9 mouse cellular contexts compared by ENCODE assay signal in genomic region chr5:41887738-41888137, GRCm38 (mm10). TPM values are rescaled to one million over a fixed set of nuclear protein-coding genes. Genes with fewer than 3 reads are reported as not detected.
DNase-seq lines count a peak whose midpoint lies in the region; ATAC-seq and TF ChIP-seq lines count a peak whose summit lies in the region.
"Had no signal": no experiment of that assay in that cellular context is flagged by ENCODE, and none has a peak within 500 bp of the region (broad histone marks: within the 10 kb centered on the region; RNA-seq: fewer than 3 reads in every experiment).

No protein-coding gene starts in this region.

- H3K9ac ChIP-seq in heart, adult 2 months (ENCODE audit: low read depth, low read length): no peak overlapping the region
- H3K9ac ChIP-seq in heart, embryonic 12.5 days: no peak overlapping the region
- H3K9ac ChIP-seq: midbrain, embryonic 12.5 days had no signal

- 7% methylated on average over 4 of the region's 4 CpGs for WGBS in heart, adult 2 months
- 12% methylated on average over 4 of the region's 4 CpGs for WGBS in heart, embryonic 12.5 days

- TF ChIP-seq EP300 in heart, adult 2 months (IDR thresholded peaks at IDR 0.05; ENCODE audit: insufficient read depth, low read depth, low read length): no peak

- no peaks in the 10 kb centered on the region for H3K27me3 ChIP-seq in heart, adult 2 months (ENCODE audit: control insufficient read depth, insufficient read depth, low read length)
- no peaks in the 10 kb centered on the region; the same call in 1 of the 2 replicates for H3K27me3 ChIP-seq in heart, embryonic 12.5 days (replicated peaks)

- H3K4me1 ChIP-seq in heart, adult 2 months (ENCODE audit: control insufficient read depth, insufficient read depth, low read length): no peaks in the 10 kb centered on the region
- H3K4me1 ChIP-seq in heart, embryonic 12.5 days (replicated peaks): no peaks in the 10 kb centered on the region

- peak; percentile 23 to 60 for DNase-seq in heart, adult 2 months
- DNase-seq in gastrocnemius, postnatal 25 days: peak; percentile 10
- peak; percentile 71 to 84 for DNase-seq in layer of hippocampus, adult 2 months (ENCODE audit: low spot score in 2 of 2)
- DNase-seq in lung, postnatal 14 days: peak; percentile 66
- DNase-seq in spleen, adult 12 weeks (ENCODE audit: low spot score): peak; percentile 6

- H3K27ac ChIP-seq in heart, adult 2 months: no peak overlapping the region
- H3K27ac ChIP-seq in heart, embryonic 12.5 days (ENCODE audit: poor library complexity, severe bottlenecking): no peak overlapping the region
- H3K27ac ChIP-seq in layer of hippocampus, adult 2 months: no peak overlapping the region
- H3K27ac ChIP-seq: midbrain, embryonic 12.5 days had no signal

- no peak for ATAC-seq in heart, embryonic 12.5 days (ENCODE audit: insufficient number of reproducible peaks, low FRiP score)
- peak; percentile 70 for ATAC-seq in activated CD4-positive, CD25-positive, alpha-beta regulatory T cell, adult 4 months
- ATAC-seq in common myeloid progenitor, adult 5-6 weeks (replicated peaks; ENCODE audit: low read depth, poor library complexity, severe bottlenecking): peak; percentile 87

- no peak overlapping the region for H3K4me2 ChIP-seq in heart, embryonic 12.5 days
- H3K4me2 ChIP-seq: midbrain, embryonic 12.5 days had no signal

- no peaks in the 10 kb centered on the region for H3K36me3 ChIP-seq in heart, adult 2 months (ENCODE audit: control insufficient read depth, insufficient read depth, low read length)
- no peaks in the 10 kb centered on the region for H3K36me3 ChIP-seq in heart, embryonic 12.5 days
- H3K36me3 ChIP-seq: midbrain, embryonic 12.5 days had no signal

- intact Hi-C loops in heart, adult 2 months (cut with DNase I): loop anchor here (5.0 to 10.0 kb wide), 2 partner anchors 1477 to 1745 kb away; no protein-coding TSS in a partner anchor

- no peaks in the 10 kb centered on the region for H3K9me3 ChIP-seq in heart, embryonic 12.5 days (replicated peaks)
- H3K9me3 ChIP-seq: midbrain, embryonic 12.5 days had no signal

- H3K79me2 ChIP-seq in heart, adult 2 months (replicated peaks; ENCODE audit: control insufficient read depth, insufficient read depth, low read length): no peaks in the 10 kb centered on the region

- peak; percentile 87 for TF ChIP-seq CTCF in heart, adult 2 months (IDR thresholded peaks at IDR 0.05)
- TF ChIP-seq CTCF in layer of hippocampus, adult 2 months (conservative IDR thresholded peaks at IDR 0.05): peak; percentile 89

- H3K4me3 ChIP-seq in heart, adult 2 months: no peak overlapping the region
- H3K4me3 ChIP-seq in heart, embryonic 12.5 days: no peak overlapping the region
- H3K4me3 ChIP-seq in layer of hippocampus, adult 2 months: no peak overlapping the region
- H3K4me3 ChIP-seq: midbrain, embryonic 12.5 days had no signal

- TF ChIP-seq POLR2A in heart, adult 2 months (IDR thresholded peaks at IDR 0.05; ENCODE audit: insufficient read depth, low read depth, low read length): no peak

RNA-seq across cellular contexts. Expression of gene Bod1l, which starts 43.6 kb away (rescaled TPM):
- 10 to 100 TPM; 17.8 to 18.8 TPM for total RNA-seq in heart, adult 2 months (2021)
- polyA plus RNA-seq in heart, adult 2 months (2012; rRNA removed): 2.8 and 4.9 TPM in 2 replicates
- 15.9 and 17.4 TPM in 2 replicates for polyA plus RNA-seq in heart, embryonic 12.5 days (2016; fragmentation: Nextera tagmentation; extraction: Ambion mirVana)
- polyA plus RNA-seq in activated CD4-positive, CD25-positive, alpha-beta regulatory T cell, adult 4 months (2017; shearing (Covaris generic)): 10 to 100 TPM; 22.8 to 36.8 TPM
- 50.1 and 53.4 TPM in 2 replicates for total RNA-seq in common myeloid progenitor, adult 5-6 weeks (2017)
- 10 to 100 TPM; 13.0 to 14.0 TPM for total RNA-seq in gastrocnemius, postnatal 25 days (2021)
- total RNA-seq in layer of hippocampus, adult 2 months (2021): 10 to 100 TPM; 38.7 to 43.1 TPM

Comparison
In these comparisons a context has a peak if more than half of its experiments do, and no peak if none do; other contexts are left out.
1. DNase-seq: peak in every context shown above with its lines; median percentile 78 in layer of hippocampus, adult 2 months; 66 in lung, postnatal 14 days; 42 in heart, adult 2 months; 10 in gastrocnemius, postnatal 25 days; 6 in spleen, adult 12 weeks.